Comparison of ENCODE assay signal across 8 mouse cellular contexts in genomic region chr7:45299752-45300151, GRCm38 (mm10). TPM values are rescaled to one million over a fixed set of nuclear protein-coding genes. Genes with fewer than 3 reads are reported as not detected.
A peak's percentile ranks its signal among the peaks of the same experiment; 100 is the strongest.
DNase-seq lines count a peak whose midpoint lies in the region; ATAC-seq and TF ChIP-seq lines count a peak whose summit lies in the region.
"Had no signal": no experiment of that assay in that cellular context is flagged by ENCODE, and none has a peak within 500 bp of the region (broad histone marks: within the 10 kb centered on the region; RNA-seq: fewer than 3 reads in every experiment).

No protein-coding gene starts in this region.

- 14% methylated on average over 5 of the region's 5 CpGs for WGBS in hindbrain, embryonic 11.5 days
- 4% methylated on average over 5 of the region's 5 CpGs for WGBS in lung, embryonic 16.5 days

- H3K9ac ChIP-seq in ES-E14 (ENCODE audit: insufficient read depth, low read depth, low read length, poor library complexity, severe bottlenecking): no peak overlapping the region
- no peak overlapping the region for H3K9ac ChIP-seq in hindbrain, embryonic 11.5 days (ENCODE audit: low read depth, low read length)
- no peak overlapping the region for H3K9ac ChIP-seq in lung, embryonic 16.5 days (ENCODE audit: low read length)

- H3K4me2 ChIP-seq in hindbrain, embryonic 11.5 days (replicated peaks; ENCODE audit: low read depth, low read length): no peak overlapping the region
- H3K4me2 ChIP-seq in lung, embryonic 16.5 days (ENCODE audit: low read depth, low read length): no peak overlapping the region

- no peak overlapping the region for H3K4me3 ChIP-seq in ES-E14 (ENCODE audit: insufficient read depth in 1 of 2, low read depth in 1 of 2, low read length in 2 of 2, poor library complexity in 1 of 2, severe bottlenecking in 1 of 2)
- no peak overlapping the region for H3K4me3 ChIP-seq in hindbrain, embryonic 11.5 days (ENCODE audit: low read depth, low read length)
- H3K4me3 ChIP-seq in lung, embryonic 16.5 days (ENCODE audit: low read length): no peak overlapping the region
- H3K4me3 ChIP-seq: megakaryocyte, embryonic 14.5 days had no signal

- no peaks in the 10 kb centered on the region for H3K9me3 ChIP-seq in ES-E14 (ENCODE audit: control insufficient read depth, insufficient read depth, low read depth, low read length)
- no peaks in the 10 kb centered on the region for H3K9me3 ChIP-seq in hindbrain, embryonic 11.5 days (ENCODE audit: control insufficient read depth, low read length)
- no peaks in the 10 kb centered on the region for H3K9me3 ChIP-seq in lung, embryonic 16.5 days (ENCODE audit: control insufficient read depth, low read length)
- H3K9me3 ChIP-seq: megakaryocyte, embryonic 14.5 days had no signal

- peaks cover 8% of the 10 kb centered on the region; the same call in 1 of the 2 replicates for H3K36me3 ChIP-seq in ES-E14 (ENCODE audit: control insufficient read depth, insufficient read depth, low read length, poor library complexity, severe bottlenecking)
- no peaks in the 10 kb centered on the region for H3K36me3 ChIP-seq in hindbrain, embryonic 11.5 days (ENCODE audit: control insufficient read depth, insufficient read depth, low read length)
- no peaks in the 10 kb centered on the region for H3K36me3 ChIP-seq in lung, embryonic 16.5 days (ENCODE audit: control insufficient read depth, insufficient read depth, low read length)

- peak; percentile 60 for DNase-seq in ES-E14 (ENCODE audit: low read depth, low spot score)
- DNase-seq in c-Kit-positive CD71-negative TER-119-negative erythroid progenitor cells, embryonic 14.5 days (ENCODE audit: low read depth): peak; percentile 79
- DNase-seq in hindbrain, embryonic 11.5 days (ENCODE audit: low spot score): peak; percentile 70
- DNase-seq in layer of hippocampus, adult 9-11 months: peak; percentile 80
- DNase-seq in retina, postnatal 7 days (ENCODE audit: low read depth, low spot score): peak; percentile 46

- no peak overlapping the region for H3K27ac ChIP-seq in ES-E14 (ENCODE audit: insufficient read depth, low read depth, low read length, poor library complexity, severe bottlenecking)
- H3K27ac ChIP-seq in hindbrain, embryonic 11.5 days (ENCODE audit: low read depth, low read length): no peak overlapping the region
- H3K27ac ChIP-seq in lung, embryonic 16.5 days (ENCODE audit: low read length): no peak overlapping the region

- in situ Hi-C loops in ES-E14 (cut with MboI; ENCODE audit: low sequenced_read_pairs in 2 of 2, unreplicated experiment in 2 of 2): no loop called here

- no peaks in the 10 kb centered on the region for H3K27me3 ChIP-seq in hindbrain, embryonic 11.5 days (ENCODE audit: control insufficient read depth, insufficient read depth, low read length)
- no peaks in the 10 kb centered on the region for H3K27me3 ChIP-seq in lung, embryonic 16.5 days (ENCODE audit: control insufficient read depth, insufficient read depth, low read depth, low read length)

- ATAC-seq in frontal cortex, adult (ENCODE audit: low TSS enrichment): peak; percentile 80
- 0 out of 2 replicates have a peak, but pooled peaks have one; percentile 60 for ATAC-seq in hindbrain, embryonic 11.5 days (ENCODE audit: low FRiP score)
- ATAC-seq in lung, embryonic 16.5 days (ENCODE audit: low read depth): peak; percentile 93

- H3K4me1 ChIP-seq in ES-E14 (ENCODE audit: control insufficient read depth in 2 of 2, insufficient read depth in 2 of 2, low read length in 2 of 2, poor library complexity in 1 of 2): peaks cover 0 to 6% of the 10 kb centered on the region in 2 experiments; a peak in 2 of 4 replicates
- no peaks in the 10 kb centered on the region for H3K4me1 ChIP-seq in hindbrain, embryonic 11.5 days (replicated peaks; ENCODE audit: control insufficient read depth, insufficient read depth, low read length)
- H3K4me1 ChIP-seq in lung, embryonic 16.5 days (replicated peaks; ENCODE audit: control insufficient read depth, insufficient read depth, low read length): no peaks in the 10 kb centered on the region; the same call in 1 of the 2 replicates

TF ChIP-seq in ES-E14, 5 proteins besides CTCF, POLR2A, EP300 and RAD21:
- TF ChIP-seq MAFK (IDR thresholded peaks at IDR 0.05; ENCODE audit: insufficient read depth, low read depth, low read length): no peak
- TF ChIP-seq ZC3H11A (IDR thresholded peaks at IDR 0.05; ENCODE audit: borderline replicate concordance, low read depth, low read length): no peak
- TF ChIP-seq ZNF384 (IDR thresholded peaks at IDR 0.05; ENCODE audit: low read depth, low read length): no peak
- no peak for TF ChIP-seq CHD2 (IDR thresholded peaks at IDR 0.05; ENCODE audit: low read depth, low read length)
- TF ChIP-seq HCFC1 (IDR thresholded peaks at IDR 0.05; ENCODE audit: borderline replicate concordance, insufficient read depth, low read length): no peak

RNA-seq across cellular contexts. Expression of gene Slc6a21, which starts 22.4 kb away (rescaled TPM):
- total RNA-seq in ES-E14 (2012; rRNA removed): 0.21 and 0.67 TPM in 2 replicates
- not detected in 2 replicates for polyA plus RNA-seq in hindbrain, embryonic 11.5 days (2014; fragmentation: Nextera tagmentation; extraction: Ambion mirVana)
- not detected in 2 replicates for polyA plus RNA-seq in lung, embryonic 16.5 days (2015; fragmentation: Nextera tagmentation; extraction: Ambion mirVana)

RNA-seq across cellular contexts. Expression of gene Trpm4, which starts 33.8 kb away (rescaled TPM):
- total RNA-seq in ES-E14 (2012; rRNA removed): 26.5 and 48.5 TPM in 2 replicates
- polyA plus RNA-seq in hindbrain, embryonic 11.5 days (2014; fragmentation: Nextera tagmentation; extraction: Ambion mirVana): 5.2 and 6.9 TPM in 2 replicates
- polyA plus RNA-seq in lung, embryonic 16.5 days (2015; fragmentation: Nextera tagmentation; extraction: Ambion mirVana): 19.6 and 25.0 TPM in 2 replicates

RNA-seq across cellular contexts. Expression of gene Hrc, which starts 35.3 kb away (rescaled TPM):
- total RNA-seq in ES-E14 (2012; rRNA removed): 0.71 and 1.4 TPM in 2 replicates
- 0.68 and 0.77 TPM in 2 replicates for polyA plus RNA-seq in hindbrain, embryonic 11.5 days (2014; fragmentation: Nextera tagmentation; extraction: Ambion mirVana)
- polyA plus RNA-seq in lung, embryonic 16.5 days (2015; fragmentation: Nextera tagmentation; extraction: Ambion mirVana): 1.8 and 2.0 TPM in 2 replicates

RNA-seq across cellular contexts. Expression of gene Slc6a16, which starts 58.9 kb away (rescaled TPM):
- 12.7 and 14.6 TPM in 2 replicates for total RNA-seq in ES-E14 (2012; rRNA removed)
- polyA plus RNA-seq in hindbrain, embryonic 11.5 days (2014; fragmentation: Nextera tagmentation; extraction: Ambion mirVana): 0.14 and 0.32 TPM in 2 replicates
- 0.23 TPM in 1 of 2 replicates, not detected in the other for polyA plus RNA-seq in lung, embryonic 16.5 days (2015; fragmentation: Nextera tagmentation; extraction: Ambion mirVana)
